Mouse (Mus musculus) NIH3T3 (cell line): ENCODE results near the gene Dapk1.
A peak's percentile ranks its signal among the peaks of the same experiment; 100 is the strongest.

ENCODE experiments used
- DNase-seq: peaks from one replicate; pipeline ENCODE4 v3.0.0-alpha.2; 2012; ENCODE audit warnings: low read depth

The Dapk1 gene

GRCm38 (mm10) chr13:60664816-60665215 is 63.1 kb downstream of the Dapk1 start:
- DNase-seq = no peak

GRCm38 (mm10) chr13:60665402-60665801 is 63.7 kb downstream of the Dapk1 start:
- DNase-seq = no peak

GRCm38 (mm10) chr13:60668036-60668435 is 66.3 kb downstream of the Dapk1 start:
- no peak for DNase-seq

- no peak for DNase-seq
Measured at GRCm38 (mm10) chr13:60670605-60671004, 68.9 kb downstream of the Dapk1 start.

- DNase-seq = no peak
Measured at GRCm38 (mm10) chr13:60671235-60671634, 69.5 kb downstream of the Dapk1 start.

GRCm38 (mm10) chr13:60672287-60672686 is 70.5 kb downstream of the Dapk1 start:
- no peak for DNase-seq

- DNase-seq = no peak
Measured at GRCm38 (mm10) chr13:60672882-60673675, 71.3 kb downstream of the Dapk1 start.

GRCm38 (mm10) chr13:60674301-60674700 is 72.6 kb downstream of the Dapk1 start:
- DNase-seq = no peak

GRCm38 (mm10) chr13:60674911-60675310 is 73.2 kb downstream of the Dapk1 start:
- DNase-seq = no peak

GRCm38 (mm10) chr13:60675416-60675815 is 73.7 kb downstream of the Dapk1 start:
- DNase-seq = no peak

GRCm38 (mm10) chr13:60678912-60679311 is 77.2 kb downstream of the Dapk1 start:
- no peak for DNase-seq

- DNase-seq = peak; percentile 9
Measured at GRCm38 (mm10) chr13:60682714-60683695, 81.3 kb downstream of the Dapk1 start.

- DNase-seq = peak; percentile 6
Measured at GRCm38 (mm10) chr13:60684050-60684760, 82.5 kb downstream of the Dapk1 start.

GRCm38 (mm10) chr13:60684806-60685205 is 83.1 kb downstream of the Dapk1 start:
- no peak for DNase-seq

- peak; percentile 3 for DNase-seq
Measured at GRCm38 (mm10) chr13:60685216-60685615, 83.5 kb downstream of the Dapk1 start.

GRCm38 (mm10) chr13:60686024-60686663 is 84.4 kb downstream of the Dapk1 start:
- DNase-seq = no peak

GRCm38 (mm10) chr13:60686967-60687366 is 85.2 kb downstream of the Dapk1 start:
- no peak for DNase-seq

GRCm38 (mm10) chr13:60687462-60687861 is 85.7 kb downstream of the Dapk1 start:
- DNase-seq = no peak

- no peak for DNase-seq
Measured at GRCm38 (mm10) chr13:60687891-60688290, 86.1 kb downstream of the Dapk1 start.

- no peak for DNase-seq
Measured at GRCm38 (mm10) chr13:60690921-60691320, 89.2 kb downstream of the Dapk1 start.

- no peak for DNase-seq
Measured at GRCm38 (mm10) chr13:60691940-60692339, 90.2 kb downstream of the Dapk1 start.
